Mouse (Mus musculus) limb, embryonic 14.5 days (tissue): ENCODE results near the gene Minar1. TPM values are rescaled to one million over a fixed set of nuclear protein-coding genes. Genes with fewer than 3 reads are reported as not detected.

ENCODE experiments used
- ATAC-seq: fragments of 200-750 bp; cut with Nextera tagmentation; 2 replicates; pipeline ENCODE4 v1.8.0; 2017; ENCODE audit warnings: low read depth, moderate number of reproducible peaks, moderate TSS enrichment; ENCODE audit not compliant: low FRiP score
- DNase-seq: peaks from one replicate; pipeline ENCODE4 v3.0.0-alpha.2; 2015; ENCODE audit warnings: low spot score
- H3K27ac ChIP-seq: fragments of 300-500 bp; sonication (generic); replicated peaks from 2 replicates; pipeline ENCODE4 v1.5.1; 2014; ENCODE audit warnings: low read depth, mild to moderate bottlenecking, low read length, moderate library complexity, mixed read lengths
- H3K27me3 ChIP-seq: fragments of 300-500 bp; sonication (generic); 2 replicates; pipeline ENCODE4 v1.6.1; 2014; ENCODE audit warnings: low read length, mixed read lengths; ENCODE audit not compliant: control insufficient read depth, insufficient read depth
- H3K36me3 ChIP-seq: fragments of 300-500 bp; sonication (generic); 2 replicates; pipeline ENCODE4 v1.6.1; 2014; ENCODE audit warnings: mild to moderate bottlenecking, low read length, moderate library complexity, mixed read lengths; ENCODE audit not compliant: control insufficient read depth, insufficient read depth
- H3K4me1 ChIP-seq: fragments of 300-500 bp; sonication (generic); 2 replicates; pipeline ENCODE4 v1.6.1; 2014; ENCODE audit warnings: antibody characterized with exemption, low read length, mixed read lengths; ENCODE audit not compliant: control insufficient read depth, insufficient read depth
- H3K4me2 ChIP-seq: fragments of 300-500 bp; sonication (generic); replicated peaks from 2 replicates; pipeline ENCODE4 v1.6.1; 2014; ENCODE audit warnings: low read depth, mild to moderate bottlenecking, low read length, moderate library complexity; ENCODE audit not compliant: severe bottlenecking
- H3K4me3 ChIP-seq: fragments of 300-500 bp; sonication (generic); replicated peaks from 2 replicates; pipeline ENCODE4 v1.5.1; 2014; ENCODE audit warnings: low read length
- H3K9ac ChIP-seq: fragments of 300-500 bp; sonication (generic); 2 replicates; pipeline ENCODE4 v1.6.1; 2014; ENCODE audit warnings: mild to moderate bottlenecking, low read depth, low read length, moderate library complexity; ENCODE audit not compliant: severe bottlenecking
- H3K9me3 ChIP-seq: fragments of 300-500 bp; sonication (generic); 2 replicates; pipeline ENCODE4 v1.6.1; 2016; ENCODE audit warnings: low read length; ENCODE audit not compliant: control insufficient read depth
- POLR2A ChIP-seq: fragments of 200-500 bp; IDR thresholded peaks from 2 replicates; pipeline ENCODE4 v1.8.0; 2012; ENCODE audit warnings: inconsistent platforms, mild to moderate bottlenecking, moderate library complexity, borderline replicate concordance; ENCODE audit not compliant: insufficient read depth, insufficient read length; ENCODE audit errors: extremely low read depth
- WGBS: fragments of 180-500 bp; shearing (Covaris S2); extraction: QIAGEN DNeasy Blood & Tissue Kit; methylation state at CpG from one replicate; pipeline ENCODE4 v1.1.7; 2014; 5-methylcytosine and 5-hydroxymethylcytosine counted together
- polyA plus RNA-seq, 2 experiments: library from polyadenylated mRNA; depleted of rRNA in 1 of 2; stranded (reverse) in 1 of 2; unstranded in 1 of 2; fragments of >200 nt; fragmentation: Nextera tagmentation in 1 of 2; extraction: Ambion mirVana in 1 of 2; gene quantifications; 2 replicates each; pipeline versions ENCODE4 v1.2.1 to v1.2.3; 2012 to 2014

The Minar1 gene
- 0.33 and 0.40 TPM in 2 replicates for polyA plus RNA-seq (2012; rRNA removed)
- polyA plus RNA-seq (2014; fragmentation: Nextera tagmentation; extraction: Ambion mirVana), result 0.14 and 0.41 TPM in 2 replicates

DNA sequence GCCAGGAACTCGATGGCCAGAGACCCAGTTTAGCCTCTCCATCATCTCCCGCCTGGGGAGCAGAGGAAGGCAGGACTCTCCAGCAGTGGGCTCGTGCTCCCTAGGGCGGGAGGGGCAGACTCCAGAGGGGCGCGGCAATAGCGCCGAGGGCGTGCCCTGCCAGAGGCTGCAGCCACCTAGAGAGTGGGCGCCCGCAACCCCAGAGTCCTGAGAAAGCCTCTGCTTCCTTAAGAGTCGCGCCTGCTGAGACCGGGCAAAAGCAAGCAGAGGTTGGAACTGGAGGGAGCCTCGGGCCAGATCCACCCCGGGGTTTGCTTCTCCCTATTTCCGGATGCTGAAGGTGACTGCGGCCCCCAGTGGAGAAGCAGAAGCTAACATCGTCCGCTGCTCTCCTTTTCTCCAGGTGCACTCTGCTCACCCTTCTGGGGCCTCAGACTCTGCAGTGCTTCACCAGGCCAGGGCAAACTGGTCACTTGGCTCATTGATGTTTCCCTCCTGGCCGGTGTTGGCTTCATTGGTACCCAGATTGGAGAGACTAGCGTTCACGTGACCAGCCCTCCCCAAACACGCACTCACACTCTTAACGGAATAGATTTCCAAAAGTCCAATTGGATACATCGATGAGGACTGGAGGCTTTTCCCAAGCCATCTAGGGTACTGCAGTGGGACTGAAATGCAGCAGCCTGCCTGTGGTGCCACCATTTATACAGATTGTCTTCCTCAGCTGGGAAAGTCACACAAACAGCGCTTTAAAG lies at the start of gene Minar1:
Minar1 (minus strand) TSS at position 120 of the 755 bp plus-strand sequence.
- no peaks in the 10 kb centered on the region for H3K9me3 ChIP-seq
- 2% methylated on average over 26 of the region's 27 CpGs for WGBS
- peaks cover 7% of the 10 kb centered on the region for H3K4me1 ChIP-seq
- H3K27me3 ChIP-seq, result peaks cover 29% of the 10 kb centered on the region
- DNase-seq (peak; percentile 16), ATAC-seq (peak; percentile 65)
- H3K4me3 ChIP-seq, result peak within 1 kb of the TSS; percentile 43
- H3K4me2 ChIP-seq, result peak within 1 kb of the TSS; percentile 89
- peak within 1 kb of the TSS; percentile 44 for H3K9ac ChIP-seq
- no peak within 1 kb of the TSS for H3K27ac ChIP-seq
- H3K36me3 ChIP-seq, result no peaks in the 10 kb centered on the region
- no peak for TF ChIP-seq POLR2A

DNA sequence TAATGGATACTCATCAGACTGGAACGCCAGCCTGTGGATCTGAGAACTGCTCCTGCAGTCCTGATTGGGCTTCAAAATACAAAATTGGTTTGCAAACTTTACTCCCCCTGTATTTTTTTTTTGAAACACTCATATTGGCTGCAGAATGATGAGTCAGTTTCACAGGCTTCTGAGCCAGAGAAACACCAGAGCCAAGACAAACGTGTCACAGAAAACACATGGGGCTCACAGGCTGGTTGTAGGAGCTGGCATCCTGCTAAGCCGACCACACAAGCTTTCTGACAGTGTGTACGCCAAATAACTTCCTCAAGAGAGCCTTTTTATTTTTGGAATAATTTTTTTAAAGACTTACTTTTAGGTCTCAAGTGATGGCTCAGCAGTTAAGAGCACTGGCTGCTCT lies 47.0 kb upstream of the Minar1 start:
- no peak for TF ChIP-seq POLR2A
- ATAC-seq, result no peak
- WGBS, result 85% methylated on average over 4 of the region's 4 CpGs

GRCm38 (mm10) chr9:89667306-89667942 lies 44.5 kb upstream of the Minar1 start:
- TF ChIP-seq POLR2A, result no peak
- no peaks in the 10 kb centered on the region for H3K9me3 ChIP-seq
- H3K9ac ChIP-seq, result no peak overlapping the region
- no peak for DNase-seq
- H3K27me3 ChIP-seq, result no peaks in the 10 kb centered on the region
- H3K4me3 ChIP-seq, result no peak overlapping the region
- no peak for ATAC-seq
- 67% methylated on average over 4 of the region's 4 CpGs for WGBS
- H3K27ac ChIP-seq, result no peak overlapping the region
- no peaks in the 10 kb centered on the region for H3K4me1 ChIP-seq
- no peak overlapping the region for H3K4me2 ChIP-seq
- no peaks in the 10 kb centered on the region for H3K36me3 ChIP-seq

More for the DNA sequence above, 47.0 kb upstream of the Minar1 start:
- H3K4me1 ChIP-seq, result no peaks in the 10 kb centered on the region
- H3K27me3 ChIP-seq, result no peaks in the 10 kb centered on the region
- DNase-seq, result no peak
- H3K9me3 ChIP-seq, result no peaks in the 10 kb centered on the region
- no peak overlapping the region for H3K27ac ChIP-seq
- no peak overlapping the region for H3K4me3 ChIP-seq
- H3K36me3 ChIP-seq, result no peaks in the 10 kb centered on the region
- no peak overlapping the region for H3K4me2 ChIP-seq
- H3K9ac ChIP-seq, result no peak overlapping the region

- no peak for DNase-seq
- no peak for TF ChIP-seq POLR2A
- Histone ChIP-seq H3K4me1 (no peaks in the 10 kb centered on the region), H3K9ac (no peak overlapping the region), H3K27ac (no peak overlapping the region), H3K36me3 (no peaks in the 10 kb centered on the region), H3K4me3 (no peak overlapping the region), H3K4me2 (no peak overlapping the region), H3K27me3 (no peaks in the 10 kb centered on the region), H3K9me3 (no peaks in the 10 kb centered on the region)
- ATAC-seq, result no peak
- 78% methylated on average over 6 of the region's 6 CpGs for WGBS
Measured at GRCm38 (mm10) chr9:89650913-89651312, 28.0 kb upstream of the Minar1 start.

- 84% methylated on average over 3 of the region's 3 CpGs for WGBS
- Histone ChIP-seq H3K9me3 (no peaks in the 10 kb centered on the region), H3K27me3 (no peaks in the 10 kb centered on the region), H3K9ac (no peak overlapping the region), H3K4me1 (no peaks in the 10 kb centered on the region), H3K27ac (no peak overlapping the region), H3K4me3 (no peak overlapping the region), H3K4me2 (no peak overlapping the region), H3K36me3 (no peaks in the 10 kb centered on the region)
- no peak for TF ChIP-seq POLR2A
- ATAC-seq (no peak), DNase-seq (no peak)
Measured at GRCm38 (mm10) chr9:89637453-89637852, 14.5 kb upstream of the Minar1 start.
